Mouse (Mus musculus) heart, embryonic 11.5 days (tissue): ENCODE measurements at regions not wholly inside any gene's neighbourhood (a gene's known extent, or its start where the extent isn't known, plus 50 kb on each side); places are given as distances from the start of the nearest gene placed in this dataset.

Experiments used
- ATAC-seq: fragments of 200-750 bp; cut with Nextera tagmentation; replicated peaks from 2 replicates; pipeline ENCODE4 v1.8.0; 2017; ENCODE audit warnings: moderate library complexity; ENCODE audit not compliant: insufficient number of reproducible peaks, low FRiP score, low TSS enrichment
- H3K27ac ChIP-seq: fragments of 300-500 bp; sonication (generic); 2 replicates; pipeline ENCODE4 v1.5.1; 2014; ENCODE audit warnings: mild to moderate bottlenecking, low read depth, low read length
- H3K27me3 ChIP-seq: fragments of 300-500 bp; sonication (generic); 2 replicates; pipeline ENCODE4 v1.6.1; 2014; ENCODE audit warnings: mild to moderate bottlenecking, low read length, mixed read lengths; ENCODE audit not compliant: control insufficient read depth, insufficient read depth
- H3K36me3 ChIP-seq: fragments of 300-500 bp; sonication (generic); 2 replicates; pipeline ENCODE4 v1.6.1; 2014; ENCODE audit warnings: mild to moderate bottlenecking, low read length, moderate library complexity, mixed read lengths; ENCODE audit not compliant: control insufficient read depth, insufficient read depth
- H3K4me1 ChIP-seq: fragments of 300-500 bp; sonication (generic); 2 replicates; pipeline ENCODE4 v1.6.1; 2014; ENCODE audit warnings: low read length; ENCODE audit not compliant: control insufficient read depth, insufficient read depth
- H3K4me2 ChIP-seq: fragments of 300-500 bp; sonication (generic); 2 replicates; pipeline ENCODE4 v1.6.1; 2014; ENCODE audit warnings: mild to moderate bottlenecking, moderate library complexity
- H3K4me3 ChIP-seq: fragments of 300-500 bp; sonication (generic); 2 replicates; pipeline ENCODE4 v1.5.1; 2014; ENCODE audit warnings: low read depth, low read length
- H3K9ac ChIP-seq: fragments of 300-500 bp; sonication (generic); 2 replicates; pipeline ENCODE4 v1.6.1; 2014; ENCODE audit warnings: mild to moderate bottlenecking, low read depth, low read length, moderate library complexity
- H3K9me3 ChIP-seq: fragments of 300-500 bp; sonication (generic); replicated peaks from 2 replicates; pipeline ENCODE4 v1.6.1; 2016; ENCODE audit warnings: low read length; ENCODE audit not compliant: control insufficient read depth
- WGBS: fragments of 180-500 bp; shearing (Covaris S2); extraction: QIAGEN DNeasy Blood & Tissue Kit; methylation state at CpG from one replicate; pipeline ENCODE4 v1.1.7; 2014; ENCODE audit not compliant: insufficient replicate concordance; 5-methylcytosine and 5-hydroxymethylcytosine counted together

DNA sequence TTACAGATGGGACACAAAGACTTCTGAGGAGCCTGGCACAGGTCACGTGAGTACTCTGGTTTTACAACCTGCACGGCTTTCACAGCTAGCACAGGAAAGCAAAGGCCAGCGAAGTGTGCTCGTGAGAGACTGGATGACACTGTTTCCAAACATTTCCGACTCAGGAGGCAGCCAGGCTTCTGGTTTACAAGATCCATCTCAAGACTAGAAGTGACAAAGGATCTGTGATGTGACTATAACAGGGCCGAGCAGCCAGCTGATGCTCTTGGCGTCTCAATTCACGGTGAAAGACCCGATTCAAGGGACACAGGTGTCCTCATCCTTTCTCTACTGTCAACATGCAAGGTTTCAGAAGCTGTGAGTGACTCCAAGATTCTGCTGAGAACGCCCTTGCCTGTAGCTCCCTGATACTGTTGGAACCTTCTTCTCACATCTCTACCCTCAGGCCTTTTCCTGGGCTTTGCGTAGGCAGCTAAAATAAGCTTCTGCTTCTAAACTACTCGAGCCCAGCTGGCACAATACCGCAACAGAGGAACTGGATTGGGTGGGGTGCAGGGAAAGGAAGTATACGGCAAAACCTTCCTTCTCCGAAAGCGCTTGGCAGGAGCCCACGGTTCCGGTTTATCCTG, 300.3 kb downstream of the Abcc12 start:
- Histone ChIP-seq H3K9ac (no peak overlapping the region), H3K27ac (no peak overlapping the region), H3K4me2 (no peak overlapping the region), H3K4me3 (no peak overlapping the region), H3K27me3 (no peaks in the 10 kb centered on the region), H3K36me3 (no peaks in the 10 kb centered on the region), H3K9me3 (no peaks in the 10 kb centered on the region), H3K4me1 (no peaks in the 10 kb centered on the region)
- no peak for ATAC-seq
- 80% methylated on average over 18 of the region's 18 CpGs for WGBS

GRCm38 (mm10) chr8:86275699-86276098, 304.8 kb downstream of the Abcc12 start:
- no peak for ATAC-seq
- Histone ChIP-seq H3K4me2 (no peak overlapping the region), H3K36me3 (no peaks in the 10 kb centered on the region), H3K4me3 (no peak overlapping the region), H3K27ac (no peak overlapping the region), H3K9me3 (no peaks in the 10 kb centered on the region), H3K27me3 (no peaks in the 10 kb centered on the region), H3K4me1 (no peaks in the 10 kb centered on the region), H3K9ac (no peak overlapping the region)
- 46% methylated on average over 4 of the region's 4 CpGs for WGBS

- no peak overlapping the region for H3K4me3 ChIP-seq
- 76% methylated on average over 3 of the region's 3 CpGs for WGBS
- H3K9ac ChIP-seq, result no peak overlapping the region
- H3K9me3 ChIP-seq, result no peaks in the 10 kb centered on the region
- H3K27me3 ChIP-seq, result no peaks in the 10 kb centered on the region
- no peak for ATAC-seq
- no peak overlapping the region for H3K27ac ChIP-seq
- no peak overlapping the region for H3K4me2 ChIP-seq
- no peaks in the 10 kb centered on the region for H3K36me3 ChIP-seq
- no peaks in the 10 kb centered on the region for H3K4me1 ChIP-seq
Measured at GRCm38 (mm10) chr8:86273811-86274210, 306.7 kb downstream of the Abcc12 start.

- H3K4me2 ChIP-seq, result no peak overlapping the region
- H3K36me3 ChIP-seq, result no peaks in the 10 kb centered on the region
- no peaks in the 10 kb centered on the region for H3K9me3 ChIP-seq
- no peak overlapping the region for H3K9ac ChIP-seq
- no peaks in the 10 kb centered on the region for H3K4me1 ChIP-seq
- no peak overlapping the region for H3K4me3 ChIP-seq
- H3K27ac ChIP-seq, result no peak overlapping the region
- no peak for ATAC-seq
- 32% methylated on average over 1 of the region's 1 CpGs for WGBS
- no peaks in the 10 kb centered on the region for H3K27me3 ChIP-seq
Measured at GRCm38 (mm10) chr8:86272626-86273025, 307.9 kb downstream of the Abcc12 start.

- H3K9ac ChIP-seq, result no peak overlapping the region
- no peaks in the 10 kb centered on the region for H3K36me3 ChIP-seq
- H3K9me3 ChIP-seq, result no peaks in the 10 kb centered on the region
- no peak overlapping the region for H3K4me3 ChIP-seq
- WGBS, result 82% methylated on average over 6 of the region's 6 CpGs
- no peak overlapping the region for H3K4me2 ChIP-seq
- H3K4me1 ChIP-seq, result no peaks in the 10 kb centered on the region
- no peak for ATAC-seq
- H3K27ac ChIP-seq, result no peak overlapping the region
- H3K27me3 ChIP-seq, result no peaks in the 10 kb centered on the region
Measured at GRCm38 (mm10) chr8:86271477-86271876, 309.0 kb downstream of the Abcc12 start.

- Histone ChIP-seq H3K9me3 (no peaks in the 10 kb centered on the region), H3K36me3 (no peaks in the 10 kb centered on the region), H3K27ac (no peak overlapping the region), H3K4me2 (no peak overlapping the region), H3K27me3 (no peaks in the 10 kb centered on the region), H3K4me1 (no peaks in the 10 kb centered on the region), H3K4me3 (no peak overlapping the region), H3K9ac (no peak overlapping the region)
- WGBS, result 79% methylated on average over 5 of the region's 5 CpGs
- no peak for ATAC-seq
Measured at GRCm38 (mm10) chr8:86258011-86258410, 322.5 kb downstream of the Abcc12 start.

GRCm38 (mm10) chr8:86255431-86255830, 325.1 kb downstream of the Abcc12 start:
- Histone ChIP-seq H3K4me3 (no peak overlapping the region), H3K27me3 (no peaks in the 10 kb centered on the region), H3K36me3 (no peaks in the 10 kb centered on the region), H3K9ac (no peak overlapping the region), H3K4me2 (no peak overlapping the region), H3K4me1 (no peaks in the 10 kb centered on the region), H3K9me3 (no peaks in the 10 kb centered on the region), H3K27ac (no peak overlapping the region)
- ATAC-seq, result no peak

- 79% methylated on average over 1 of the region's 1 CpGs for WGBS
- no peak for ATAC-seq
- Histone ChIP-seq H3K4me2 (no peak overlapping the region), H3K36me3 (no peaks in the 10 kb centered on the region), H3K9me3 (no peaks in the 10 kb centered on the region), H3K4me1 (no peaks in the 10 kb centered on the region), H3K27ac (no peak overlapping the region), H3K4me3 (no peak overlapping the region), H3K9ac (no peak overlapping the region), H3K27me3 (no peaks in the 10 kb centered on the region)
Measured at GRCm38 (mm10) chr8:86254680-86255079, 325.8 kb downstream of the Abcc12 start.

DNA sequence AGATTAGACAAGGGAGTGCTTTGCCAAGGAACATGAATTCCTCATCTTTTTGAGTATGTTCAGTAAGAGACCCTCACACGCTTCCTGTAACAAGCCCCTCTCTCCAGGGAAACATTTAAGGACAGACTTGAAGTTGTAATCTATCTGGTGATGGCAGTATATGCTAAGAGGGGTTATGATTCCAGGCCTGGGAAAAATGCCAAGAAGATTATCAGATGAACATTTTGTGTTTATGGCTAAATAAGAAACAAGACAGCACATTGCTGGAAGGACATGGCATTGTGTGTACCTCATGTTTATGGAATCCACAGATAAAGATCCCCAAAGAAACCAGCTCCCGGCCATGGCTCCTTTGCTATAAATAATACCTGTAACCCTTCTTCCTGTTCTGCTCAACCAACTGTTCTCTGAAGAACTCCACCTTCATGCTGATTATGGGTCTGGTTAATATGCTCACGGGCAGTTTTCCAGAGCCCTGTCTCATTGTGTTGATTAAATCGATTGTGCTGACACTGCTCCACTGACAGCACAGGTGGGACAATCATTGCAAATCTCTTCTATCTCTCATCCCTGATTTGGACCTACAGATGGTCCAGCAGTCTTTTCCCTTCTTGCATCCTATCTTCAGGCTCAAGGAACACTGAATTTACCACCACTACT, 327.7 kb downstream of the Abcc12 start:
- Histone ChIP-seq H3K4me1 (no peaks in the 10 kb centered on the region), H3K27ac (no peak overlapping the region), H3K4me3 (no peak overlapping the region), H3K4me2 (no peak overlapping the region), H3K9ac (no peak overlapping the region), H3K9me3 (no peaks in the 10 kb centered on the region), H3K36me3 (no peaks in the 10 kb centered on the region), H3K27me3 (no peaks in the 10 kb centered on the region)
- ATAC-seq, result no peak
- 73% methylated on average over 4 of the region's 4 CpGs for WGBS
